Mouse (Mus musculus) E14TG2a.4 (cell line): Measurements from ENCODE around the gene Sept12.

ENCODE experiments used
- CTCF ChIP-seq: conservative IDR thresholded peaks from 2 replicates; pipeline ENCODE4 v1.5.1; 2014; ENCODE audit warnings: low read length
- NANOG ChIP-seq: IDR thresholded peaks from 2 replicates; pipeline ENCODE4 v1.6.1; 2014; ENCODE audit warnings: borderline replicate concordance, low read length, mixed read lengths
- POU5F1 ChIP-seq: IDR thresholded peaks from 2 replicates; pipeline ENCODE4 v1.6.1; 2014; ENCODE audit warnings: low read length, borderline replicate concordance

- TF ChIP-seq NANOG (no peak), CTCF (no peak), POU5F1 (no peak)
These were observed 29.2 kb downstream of the Sept12 start for GRCm38 (mm10) chr16:4968426-4968825.
